Mouse (Mus musculus): ENCODE results near the gene Rnf41. TPM values are rescaled to one million over a fixed set of nuclear protein-coding genes. Genes with fewer than 3 reads are reported as not detected.
A peak's percentile ranks its signal among the peaks of the same experiment; 100 is the strongest.

Gene Rnf41
- 10 to 100 TPM; 68.0 to 76.9 TPM for total RNA-seq (2021)

- DNase-seq (ENCODE audit: extremely low spot score in 1 of 2, low spot score in 1 of 2), result peak; percentile 90 to 91
Measured at GRCm38 (mm10) chr10:128411211-128412054, at the start of gene Rnf41, which contains the start of gene Nabp2. Gene Rnf41, plus strand, starts transcription at chr10:128411657. Gene Nabp2, minus strand, starts transcription at chr10:128411492.

GRCm38 (mm10) chr10:128361836-128362235 is 49.6 kb upstream of the Rnf41 start:
- DNase-seq (ENCODE audit: extremely low spot score in 1 of 2, low spot score in 1 of 2), result no peak

- DNase-seq (ENCODE audit: extremely low spot score in 1 of 2, low spot score in 1 of 2), result no peak
Measured at GRCm38 (mm10) chr10:128362568-128362967, 48.9 kb upstream of the Rnf41 start.

- DNase-seq (ENCODE audit: extremely low spot score in 1 of 2, low spot score in 1 of 2), result no peak
Measured at GRCm38 (mm10) chr10:128367899-128368401, 43.5 kb upstream of the Rnf41 start.

- peak; percentile 75 to 85 for DNase-seq (ENCODE audit: extremely low spot score in 1 of 2, low spot score in 1 of 2)
Measured at GRCm38 (mm10) chr10:128368402-128369217, 42.8 kb upstream of the Rnf41 start, which contains the start of gene Coq10a. Gene Coq10a, minus strand, starts transcription at chr10:128368997.

- DNase-seq (ENCODE audit: extremely low spot score in 1 of 2, low spot score in 1 of 2), result no peak
Measured at GRCm38 (mm10) chr10:128369218-128369543, 42.3 kb upstream of the Rnf41 start.

GRCm38 (mm10) chr10:128369599-128369998 is 41.9 kb upstream of the Rnf41 start:
- DNase-seq (ENCODE audit: extremely low spot score in 1 of 2, low spot score in 1 of 2), result no peak

- no peak for DNase-seq (ENCODE audit: extremely low spot score in 1 of 2, low spot score in 1 of 2)
Measured at GRCm38 (mm10) chr10:128370021-128370420, 41.4 kb upstream of the Rnf41 start.

- DNase-seq (ENCODE audit: extremely low spot score in 1 of 2, low spot score in 1 of 2), result no peak
Measured at GRCm38 (mm10) chr10:128370601-128371000, 40.9 kb upstream of the Rnf41 start.

GRCm38 (mm10) chr10:128372142-128372541 is 39.3 kb upstream of the Rnf41 start:
- no peak for DNase-seq (ENCODE audit: extremely low spot score in 1 of 2, low spot score in 1 of 2)

- DNase-seq (ENCODE audit: extremely low spot score in 1 of 2, low spot score in 1 of 2), result no peak
Measured at GRCm38 (mm10) chr10:128372989-128373748, 38.3 kb upstream of the Rnf41 start.

GRCm38 (mm10) chr10:128374393-128374792 is 37.1 kb upstream of the Rnf41 start:
- no peak for DNase-seq (ENCODE audit: extremely low spot score in 1 of 2, low spot score in 1 of 2)

- DNase-seq (ENCODE audit: extremely low spot score in 1 of 2, low spot score in 1 of 2), result no peak
Measured at GRCm38 (mm10) chr10:128376099-128376454, 35.4 kb upstream of the Rnf41 start.

- DNase-seq (ENCODE audit: extremely low spot score in 1 of 2, low spot score in 1 of 2), result peak; percentile 77 to 86
Measured at GRCm38 (mm10) chr10:128376455-128377211, 34.8 kb upstream of the Rnf41 start, which contains the start of gene Ankrd52. Gene Ankrd52, plus strand, starts transcription at chr10:128377115.

- peak in 1 of 2 experiments; percentile 36 for DNase-seq (ENCODE audit: extremely low spot score in 1 of 2, low spot score in 1 of 2)
Measured at GRCm38 (mm10) chr10:128377222-128377939, 34.1 kb upstream of the Rnf41 start.

GRCm38 (mm10) chr10:128377940-128378448 is 33.5 kb upstream of the Rnf41 start:
- DNase-seq (ENCODE audit: extremely low spot score in 1 of 2, low spot score in 1 of 2), result no peak

- no peak for DNase-seq (ENCODE audit: extremely low spot score in 1 of 2, low spot score in 1 of 2)
Measured at GRCm38 (mm10) chr10:128378462-128378861, 33.0 kb upstream of the Rnf41 start.

- no peak for DNase-seq (ENCODE audit: extremely low spot score in 1 of 2, low spot score in 1 of 2)
Measured at GRCm38 (mm10) chr10:128379260-128379659, 32.2 kb upstream of the Rnf41 start.

GRCm38 (mm10) chr10:128380565-128380964 is 30.9 kb upstream of the Rnf41 start:
- no peak for DNase-seq (ENCODE audit: extremely low spot score in 1 of 2, low spot score in 1 of 2)
